Mouse (Mus musculus) spleen, adult 12 weeks (tissue): ENCODE data around the gene Myl6b.

Experiments
- DNase-seq: peaks from one replicate; pipeline ENCODE4 v3.0.0; 2022; ENCODE audit warnings: low spot score

Myl6b gene

DNA sequence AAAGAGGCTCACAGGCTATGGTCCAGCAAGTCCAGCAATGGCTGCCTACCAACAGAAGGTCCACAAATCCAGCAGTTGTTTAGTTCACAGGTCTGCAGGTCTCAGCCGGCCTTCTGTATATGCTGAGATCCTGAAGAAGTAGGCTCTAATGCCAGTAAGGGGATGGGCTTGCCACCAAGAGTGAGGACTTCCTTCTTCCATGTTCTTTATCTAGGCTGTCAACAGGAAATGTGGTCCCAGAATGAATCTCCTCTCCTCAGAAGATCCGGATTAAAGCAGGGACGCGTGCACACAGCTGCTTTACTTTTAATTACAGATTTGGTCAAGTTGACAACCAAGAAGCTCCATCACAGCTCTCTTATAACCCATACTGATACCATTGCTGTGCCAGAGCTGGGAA is 53.1 kb downstream of the Myl6b start:
- DNase-seq, result no peak

DNA sequence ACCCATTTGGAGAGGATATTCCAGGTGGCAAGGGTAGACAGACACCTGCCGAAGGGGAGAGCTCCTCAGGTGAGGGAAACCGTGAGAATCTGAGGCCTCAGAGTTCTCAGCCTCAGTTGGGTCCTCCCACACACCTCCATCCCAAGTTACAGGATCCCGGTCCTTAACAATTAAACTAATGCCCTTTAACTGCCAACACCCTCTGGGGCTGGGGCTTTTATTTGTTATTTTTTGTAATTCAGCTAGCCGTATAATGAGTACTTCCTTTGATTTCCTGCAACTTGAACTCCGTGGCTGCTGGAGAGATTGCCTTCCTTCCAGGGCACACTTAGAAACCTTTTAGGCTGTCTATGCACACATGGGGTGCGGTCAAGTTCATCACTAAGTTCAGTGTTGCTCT is 54.1 kb downstream of the Myl6b start:
- no peak for DNase-seq
